Mouse (Mus musculus) forebrain, embryonic 14.5 days (tissue): ENCODE results near the gene Cdc42bpa. TPM values are rescaled to one million over a fixed set of nuclear protein-coding genes. Genes with fewer than 3 reads are reported as not detected.

ENCODE experiments used
- ATAC-seq: fragments of 200-750 bp; cut with Nextera tagmentation; 2 replicates; pipeline ENCODE4 v1.8.0; 2017; ENCODE audit warnings: mild to moderate bottlenecking, moderate library complexity
- DNase-seq: peaks from one replicate; pipeline ENCODE4 v3.0.0-alpha.2; 2015; ENCODE audit warnings: low spot score
- H3K27ac ChIP-seq: fragments of 300-500 bp; sonication (generic); 2 replicates; pipeline ENCODE4 v1.5.1; 2014; ENCODE audit warnings: low read depth, mild to moderate bottlenecking, control low read depth, low read length, moderate library complexity
- H3K27me3 ChIP-seq: fragments of 300-500 bp; sonication (generic); replicated peaks from 2 replicates; pipeline ENCODE4 v1.6.1; 2014; ENCODE audit warnings: low read length, control low read depth, mixed read lengths; ENCODE audit not compliant: control insufficient read depth, insufficient read depth
- H3K36me3 ChIP-seq: fragments of 300-500 bp; sonication (generic); 2 replicates; pipeline ENCODE4 v1.6.1; 2014; ENCODE audit warnings: low read length, control low read depth; ENCODE audit not compliant: control insufficient read depth, insufficient read depth
- H3K4me1 ChIP-seq: fragments of 300-500 bp; sonication (generic); 2 replicates; pipeline ENCODE4 v1.6.1; 2014; ENCODE audit warnings: antibody characterized with exemption, low read length, control low read depth; ENCODE audit not compliant: control insufficient read depth, insufficient read depth
- H3K4me2 ChIP-seq: fragments of 300-500 bp; sonication (generic); 2 replicates; pipeline ENCODE4 v1.6.1; 2014; ENCODE audit warnings: mild to moderate bottlenecking, control low read depth, low read length
- H3K4me3 ChIP-seq: fragments of 300-500 bp; sonication (generic); 2 replicates; pipeline ENCODE4 v1.5.1; 2014; ENCODE audit warnings: low read depth, low read length, control low read depth
- H3K9ac ChIP-seq: fragments of 300-500 bp; sonication (generic); 2 replicates; pipeline ENCODE4 v1.6.1; 2014; ENCODE audit warnings: mild to moderate bottlenecking, low read length, control low read depth, moderate library complexity
- H3K9me3 ChIP-seq: fragments of 300-500 bp; sonication (generic); replicated peaks from 2 replicates; pipeline ENCODE4 v1.6.1; 2016; ENCODE audit warnings: low read length, control low read depth, mixed read lengths; ENCODE audit not compliant: control insufficient read depth
- WGBS: fragments of 180-500 bp; shearing (Covaris S2); extraction: QIAGEN DNeasy Blood & Tissue Kit; methylation state at CpG from one replicate; pipeline ENCODE4 v1.1.7; 2014; 5-methylcytosine and 5-hydroxymethylcytosine counted together
- polyA plus RNA-seq: library from polyadenylated mRNA; unstranded; fragments of >200 nt; fragmentation: Nextera tagmentation; extraction: Ambion mirVana; gene quantifications from 2 replicates; pipeline ENCODE4 v1.2.1, GENCODE M21; 2014

Gene Cdc42bpa
- polyA plus RNA-seq, 1 experiment from 2014 or later, result 18.1 TPM

- Histone ChIP-seq H3K4me3 (no peak overlapping the region), H3K4me2 (no peak overlapping the region), H3K27ac (no peak overlapping the region), H3K36me3 (no peaks in the 10 kb centered on the region), H3K27me3 (no peaks in the 10 kb centered on the region), H3K4me1 (no peaks in the 10 kb centered on the region), H3K9ac (no peak overlapping the region), H3K9me3 (no peaks in the 10 kb centered on the region)
- WGBS, result 89% methylated on average over 7 of the region's 7 CpGs
- no peak for ATAC-seq
- DNase-seq, result no peak
Observed at GRCm38 (mm10) chr1:180181304-180181965, 221.2 kb downstream of the Cdc42bpa start.

GRCm38 (mm10) chr1:180181966-180182319, 221.7 kb downstream of the Cdc42bpa start:
- Histone ChIP-seq H3K27ac (no peak overlapping the region), H3K4me1 (no peaks in the 10 kb centered on the region), H3K36me3 (no peaks in the 10 kb centered on the region), H3K27me3 (no peaks in the 10 kb centered on the region), H3K4me3 (no peak overlapping the region), H3K4me2 (no peak overlapping the region), H3K9me3 (no peaks in the 10 kb centered on the region), H3K9ac (no peak overlapping the region)
- no peak for ATAC-seq
- no peak for DNase-seq
- WGBS, result 83% methylated on average over 9 of the region's 9 CpGs

GRCm38 (mm10) chr1:180182731-180183130, 222.5 kb downstream of the Cdc42bpa start:
- ATAC-seq, result no peak
- WGBS, result 67% methylated on average over 3 of the region's 3 CpGs
- H3K4me1 ChIP-seq, result no peaks in the 10 kb centered on the region
- H3K4me2 ChIP-seq, result no peak overlapping the region
- no peak overlapping the region for H3K27ac ChIP-seq
- no peaks in the 10 kb centered on the region for H3K27me3 ChIP-seq
- no peak for DNase-seq
- H3K4me3 ChIP-seq, result no peak overlapping the region
- H3K9me3 ChIP-seq, result no peaks in the 10 kb centered on the region
- H3K36me3 ChIP-seq, result no peaks in the 10 kb centered on the region
- no peak overlapping the region for H3K9ac ChIP-seq

GRCm38 (mm10) chr1:180183525-180184159, 223.4 kb downstream of the Cdc42bpa start:
- Histone ChIP-seq H3K4me1 (no peaks in the 10 kb centered on the region), H3K4me3 (no peak overlapping the region), H3K9ac (no peak overlapping the region), H3K4me2 (no peak overlapping the region), H3K9me3 (no peaks in the 10 kb centered on the region), H3K27ac (no peak overlapping the region), H3K36me3 (no peaks in the 10 kb centered on the region), H3K27me3 (no peaks in the 10 kb centered on the region)
- 95% methylated on average over 6 of the region's 6 CpGs for WGBS
- ATAC-seq (no peak), DNase-seq (no peak)

GRCm38 (mm10) chr1:180184768-180185167, 224.5 kb downstream of the Cdc42bpa start:
- no peak overlapping the region for H3K4me2 ChIP-seq
- no peak for DNase-seq
- H3K27me3 ChIP-seq, result no peaks in the 10 kb centered on the region
- ATAC-seq, result no peak
- no peak overlapping the region for H3K9ac ChIP-seq
- no peaks in the 10 kb centered on the region for H3K4me1 ChIP-seq
- H3K36me3 ChIP-seq, result no peaks in the 10 kb centered on the region
- no peak overlapping the region for H3K4me3 ChIP-seq
- WGBS, result 46% methylated on average over 7 of the region's 7 CpGs
- no peaks in the 10 kb centered on the region for H3K9me3 ChIP-seq
- no peak overlapping the region for H3K27ac ChIP-seq

GRCm38 (mm10) chr1:180185877-180186276, 225.6 kb downstream of the Cdc42bpa start:
- no peak overlapping the region for H3K4me3 ChIP-seq
- DNase-seq, result no peak
- no peak overlapping the region for H3K27ac ChIP-seq
- 73% methylated on average over 5 of the region's 5 CpGs for WGBS
- H3K4me1 ChIP-seq, result no peaks in the 10 kb centered on the region
- H3K9ac ChIP-seq, result no peak overlapping the region
- H3K27me3 ChIP-seq, result no peaks in the 10 kb centered on the region
- no peak overlapping the region for H3K4me2 ChIP-seq
- no peaks in the 10 kb centered on the region for H3K36me3 ChIP-seq
- no peak for ATAC-seq
- no peaks in the 10 kb centered on the region for H3K9me3 ChIP-seq

- no peak for ATAC-seq
- Histone ChIP-seq H3K36me3 (no peaks in the 10 kb centered on the region), H3K27ac (no peak overlapping the region), H3K4me3 (no peak overlapping the region), H3K27me3 (no peaks in the 10 kb centered on the region), H3K4me2 (no peak overlapping the region), H3K9ac (no peak overlapping the region), H3K4me1 (no peaks in the 10 kb centered on the region), H3K9me3 (no peaks in the 10 kb centered on the region)
- DNase-seq, result no peak
- 80% methylated on average over 3 of the region's 3 CpGs for WGBS
Observed at GRCm38 (mm10) chr1:180186371-180186770, 226.1 kb downstream of the Cdc42bpa start.

- no peak for DNase-seq
- H3K9me3 ChIP-seq, result no peaks in the 10 kb centered on the region
- H3K27me3 ChIP-seq, result 0 out of 2 replicates have a peak, but pooled peaks cover 3% of the 10 kb centered on the region
- no peak overlapping the region for H3K4me2 ChIP-seq
- no peak overlapping the region for H3K9ac ChIP-seq
- no peaks in the 10 kb centered on the region for H3K4me1 ChIP-seq
- H3K36me3 ChIP-seq, result no peaks in the 10 kb centered on the region
- H3K4me3 ChIP-seq, result no peak overlapping the region
- no peak overlapping the region for H3K27ac ChIP-seq
- WGBS, result 95% methylated on average over 4 of the region's 4 CpGs
- ATAC-seq, result no peak
Observed at GRCm38 (mm10) chr1:180188951-180189350, 228.7 kb downstream of the Cdc42bpa start.

GRCm38 (mm10) chr1:180191112-180191511, 230.8 kb downstream of the Cdc42bpa start:
- no peak overlapping the region for H3K4me2 ChIP-seq
- H3K4me1 ChIP-seq, result peaks cover 4% of the 10 kb centered on the region; the same call in 1 of the 2 replicates
- DNase-seq (no peak), ATAC-seq (no peak)
- H3K36me3 ChIP-seq, result no peaks in the 10 kb centered on the region
- no peak overlapping the region for H3K9ac ChIP-seq
- H3K27ac ChIP-seq, result no peak overlapping the region
- H3K4me3 ChIP-seq, result no peak overlapping the region
- 0 out of 2 replicates have a peak, but pooled peaks cover 6% of the 10 kb centered on the region for H3K27me3 ChIP-seq
- 85% methylated on average over 8 of the region's 8 CpGs for WGBS
- no peaks in the 10 kb centered on the region for H3K9me3 ChIP-seq
